Mouse (Mus musculus) heart, postnatal 0 days (tissue): ENCODE measurements around the gene Map6. TPM values are rescaled to one million over a fixed set of nuclear protein-coding genes. Genes with fewer than 3 reads are reported as not detected.
A peak's percentile ranks its signal among the peaks of the same experiment; 100 is the strongest.

ENCODE experiments used
- ATAC-seq: fragments of 200-750 bp; cut with Nextera tagmentation; 2 replicates; pipeline ENCODE4 v1.8.0; 2017; ENCODE audit warnings: low read depth, moderate number of reproducible peaks, moderate library complexity; ENCODE audit not compliant: insufficient read depth
- DNase-seq: peaks from one replicate; pipeline ENCODE4 v3.0.0-alpha.2; 2016; ENCODE audit warnings: low spot score
- H3K27ac ChIP-seq: fragments of 300-500 bp; sonication (generic); 2 replicates; pipeline ENCODE4 v1.5.1; 2014; ENCODE audit warnings: low read depth, mild to moderate bottlenecking
- H3K27me3 ChIP-seq: fragments of 300-500 bp; sonication (generic); 2 replicates; pipeline ENCODE4 v1.6.1; 2014; ENCODE audit warnings: low read length, mixed read lengths; ENCODE audit not compliant: control insufficient read depth, insufficient read depth
- H3K36me3 ChIP-seq: fragments of 300-500 bp; sonication (generic); replicated peaks from 2 replicates; pipeline ENCODE4 v1.6.1; 2014; ENCODE audit warnings: low read length, mixed read lengths; ENCODE audit not compliant: control insufficient read depth, insufficient read depth
- H3K4me1 ChIP-seq: fragments of 300-500 bp; sonication (generic); 2 replicates; pipeline ENCODE4 v1.6.1; 2014; ENCODE audit warnings: antibody characterized with exemption; ENCODE audit not compliant: control insufficient read depth, insufficient read depth
- H3K4me2 ChIP-seq: fragments of 300-500 bp; sonication (generic); 2 replicates; pipeline ENCODE4 v1.6.1; 2014; ENCODE audit warnings: low read depth, mild to moderate bottlenecking, low read length, moderate library complexity
- H3K4me3 ChIP-seq: fragments of 300-500 bp; sonication (generic); 2 replicates; pipeline ENCODE4 v1.5.1; 2014; ENCODE audit warnings: low read depth, low read length
- H3K9ac ChIP-seq: fragments of 300-500 bp; sonication (generic); replicated peaks from 2 replicates; pipeline ENCODE4 v1.6.1; 2014; ENCODE audit warnings: low read depth, low read length, mixed read lengths
- H3K9me3 ChIP-seq: fragments of 300-500 bp; sonication (generic); replicated peaks from 2 replicates; pipeline ENCODE4 v1.6.1; 2016; ENCODE audit warnings: low read length; ENCODE audit not compliant: control insufficient read depth
- CTCF ChIP-seq: IDR thresholded peaks from 2 replicates; pipeline ENCODE4 v1.5.1; 2016; ENCODE audit warnings: antibody characterized with exemption, control low read depth, low read depth
- EP300 ChIP-seq: IDR thresholded peaks from 2 replicates; pipeline ENCODE4 v1.6.1; 2016; ENCODE audit warnings: antibody characterized with exemption, low read depth
- WGBS: fragments of 180-500 bp; shearing (Covaris S2); extraction: QIAGEN DNeasy Blood & Tissue Kit; methylation state at CpG from one replicate; pipeline ENCODE4 v1.1.7; 2014; 5-methylcytosine and 5-hydroxymethylcytosine counted together
- polyA plus RNA-seq: library from polyadenylated mRNA; unstranded; fragments of >200 nt; fragmentation: Nextera tagmentation; extraction: Ambion mirVana; gene quantifications from 2 replicates; pipeline ENCODE4 v1.2.1, GENCODE M21; 2015
- total RNA-seq: library from RNA; depleted of rRNA; stranded (reverse); fragments of >200 nt; gene quantifications from 2 replicates; pipeline ENCODE4 v1.2.3, GENCODE M21; 2014; ENCODE audit warnings: low replicate concordance

The Map6 gene
- total and polyA plus RNA-seq, 2 experiments from 2014 or later: 2.5 to 3.7 TPM

- no peak overlapping the region for H3K4me2 ChIP-seq
- peaks cover 15% of the 10 kb centered on the region; the same call in 1 of the 2 replicates for H3K27me3 ChIP-seq
- H3K9ac ChIP-seq: no peak overlapping the region
- H3K27ac ChIP-seq: no peak overlapping the region
- H3K4me3 ChIP-seq: no peak overlapping the region
- DNase-seq (no peak), ATAC-seq (no peak)
- peaks cover 7% of the 10 kb centered on the region for H3K4me1 ChIP-seq
- WGBS: 61% methylated on average over 8 of the region's 8 CpGs
- no peak for TF ChIP-seq EP300
- no peaks in the 10 kb centered on the region for H3K9me3 ChIP-seq
- H3K36me3 ChIP-seq: no peaks in the 10 kb centered on the region
These were observed 30.2 kb upstream of the Map6 start for GRCm38 (mm10) chr7:99236888-99237660.

- DNase-seq (no peak), ATAC-seq (peak; percentile 44; the same call in 1 of the 2 replicates)
- peak within 1 kb of the TSS; percentile 39 for H3K4me2 ChIP-seq
- no peak within 1 kb of the TSS for H3K27ac ChIP-seq
- no peaks in the 10 kb centered on the region for H3K36me3 ChIP-seq
- no peak for TF ChIP-seq CTCF
- no peak for TF ChIP-seq EP300
- no peaks in the 10 kb centered on the region for H3K9me3 ChIP-seq
- 6% methylated on average over 13 of the region's 13 CpGs for WGBS
- H3K4me3 ChIP-seq: 0 out of 2 replicates have a peak within 1 kb of the TSS, but pooled peaks have one; percentile 18
- 0 out of 2 replicates have a peak within 1 kb of the TSS, but pooled peaks have one; percentile 22 for H3K9ac ChIP-seq
- peaks cover 7% of the 10 kb centered on the region for H3K4me1 ChIP-seq
- H3K27me3 ChIP-seq: peaks cover 15% of the 10 kb centered on the region; the same call in 1 of the 2 replicates
These were observed 28.8 kb upstream of the Map6 start, which contains the start of gene Mogat2 for GRCm38 (mm10) chr7:99238417-99238816. Mogat2 (minus strand) TSS chr7:99238619.

GRCm38 (mm10) chr7:99242097-99242496 lies 25.1 kb upstream of the Map6 start:
- no peak overlapping the region for H3K4me2 ChIP-seq
- H3K27ac ChIP-seq: no peak overlapping the region
- no peak overlapping the region for H3K4me3 ChIP-seq
- 90% methylated on average over 11 of the region's 11 CpGs for WGBS
- H3K9me3 ChIP-seq: no peaks in the 10 kb centered on the region
- H3K36me3 ChIP-seq: no peaks in the 10 kb centered on the region
- H3K27me3 ChIP-seq: peaks cover 15% of the 10 kb centered on the region; the same call in 1 of the 2 replicates
- DNase-seq (no peak), ATAC-seq (no peak)
- no peak overlapping the region for H3K9ac ChIP-seq
- peaks cover 7% of the 10 kb centered on the region for H3K4me1 ChIP-seq
- TF ChIP-seq CTCF: no peak
- no peak for TF ChIP-seq EP300

GRCm38 (mm10) chr7:99248157-99248742 lies 19.0 kb upstream of the Map6 start:
- Histone ChIP-seq H3K27ac (no peak overlapping the region), H3K27me3 (peaks cover 10% of the 10 kb centered on the region; the same call in 1 of the 2 replicates), H3K9me3 (no peaks in the 10 kb centered on the region), H3K4me2 (no peak overlapping the region), H3K36me3 (no peaks in the 10 kb centered on the region), H3K4me1 (no peaks in the 10 kb centered on the region), H3K9ac (no peak overlapping the region), H3K4me3 (no peak overlapping the region)
- DNase-seq (no peak), ATAC-seq (no peak)
- TF ChIP-seq EP300: no peak
- TF ChIP-seq CTCF: no peak
- 59% methylated on average over 5 of the region's 5 CpGs for WGBS

- TF ChIP-seq CTCF (no peak), EP300 (no peak)
These were observed 18.2 kb upstream of the Map6 start for GRCm38 (mm10) chr7:99248906-99249581.

More at GRCm38 (mm10) chr7:99248906-99249581, 18.2 kb upstream of the Map6 start:
- 5% methylated on average over 39 of the region's 44 CpGs for WGBS
- ATAC-seq (peak; percentile 20; the same call in 1 of the 2 replicates), DNase-seq (no peak)
- Histone ChIP-seq H3K4me1 (no peaks in the 10 kb centered on the region), H3K4me2 (peak overlapping the region; percentile 59), H3K9me3 (no peaks in the 10 kb centered on the region), H3K36me3 (no peaks in the 10 kb centered on the region), H3K4me3 (peak overlapping the region; percentile 37), H3K9ac (no peak overlapping the region; the same call in 1 of the 2 replicates), H3K27ac (no peak overlapping the region), H3K27me3 (peaks cover 10% of the 10 kb centered on the region; the same call in 1 of the 2 replicates)
